ENCODE assay signal across 8 mouse cellular contexts in the genomic region with DNA sequence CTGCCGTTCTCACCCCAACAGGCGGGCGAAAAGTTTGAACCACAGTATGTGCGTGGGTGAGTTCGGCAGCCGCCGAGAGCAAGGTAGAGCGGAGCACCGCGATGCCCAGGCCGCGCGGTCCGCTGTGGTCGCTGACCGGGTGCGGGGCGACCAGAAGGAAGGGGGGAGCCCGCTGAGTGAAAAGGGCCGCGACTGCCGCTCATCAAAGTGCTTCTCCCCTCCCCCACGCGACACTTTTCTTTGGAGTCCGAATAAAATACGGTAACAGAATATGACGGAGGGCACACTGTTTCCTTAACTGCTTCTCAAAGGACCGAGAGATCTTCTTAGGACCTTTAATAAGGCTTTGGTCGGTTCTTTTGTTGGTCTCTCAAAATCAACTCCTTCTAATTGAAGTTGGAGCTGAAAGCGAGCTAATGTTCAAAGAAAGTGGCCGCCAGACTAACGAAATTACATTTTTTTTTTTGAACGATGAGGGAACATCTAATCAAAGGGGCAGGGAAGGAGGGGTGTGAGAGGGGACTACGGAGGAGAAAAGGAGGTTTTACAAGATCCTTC. TPM values are rescaled to one million over a fixed set of nuclear protein-coding genes. Genes with fewer than 3 reads are reported as not detected.
A peak's percentile ranks its signal among the peaks of the same experiment; 100 is the strongest.
DNase-seq lines count a peak whose midpoint lies in the region; ATAC-seq and TF ChIP-seq lines count a peak whose summit lies in the region.

A gene (minus strand): TSS at position 115 of the 558 bp plus-strand sequence.

- no peaks in the 10 kb centered on the region for H3K9me3 ChIP-seq in forebrain, embryonic 10.5 days
- H3K9me3 ChIP-seq in hindbrain, embryonic 16.5 days (ENCODE audit: control insufficient read depth, low read length), result no peaks in the 10 kb centered on the region
- H3K9me3 ChIP-seq in liver, embryonic 16.5 days (replicated peaks; ENCODE audit: control insufficient read depth, low read length), result no peaks in the 10 kb centered on the region

- peak within 1 kb of the TSS; percentile 52 for H3K4me3 ChIP-seq in left cerebral cortex, adult 2 months
- peak within 1 kb of the TSS; percentile 91 for H3K4me3 ChIP-seq in forebrain, embryonic 10.5 days
- H3K4me3 ChIP-seq in hindbrain, embryonic 16.5 days (ENCODE audit: low read length), result peak within 1 kb of the TSS; percentile 42
- peak within 1 kb of the TSS; percentile 53 for H3K4me3 ChIP-seq in liver, embryonic 16.5 days (ENCODE audit: low read depth, low read length)

- H3K4me2 ChIP-seq in hindbrain, embryonic 16.5 days (ENCODE audit: low read length), result peak within 1 kb of the TSS; percentile 62
- H3K4me2 ChIP-seq in liver, embryonic 16.5 days (ENCODE audit: low read depth, low read length), result peak within 1 kb of the TSS; percentile 77

- H3K27ac ChIP-seq in left cerebral cortex, adult 2 months, result peak within 1 kb of the TSS; percentile 62; the same call in 1 of the 2 replicates
- H3K27ac ChIP-seq in forebrain, embryonic 10.5 days, result peak within 1 kb of the TSS; percentile 99
- H3K27ac ChIP-seq in hindbrain, embryonic 16.5 days (ENCODE audit: low read depth, low read length), result no peak within 1 kb of the TSS
- H3K27ac ChIP-seq in liver, embryonic 16.5 days (ENCODE audit: low read length), result no peak within 1 kb of the TSS

- DNase-seq in left cerebral cortex, adult 2 months (ENCODE audit: extremely low spot score in 1 of 2, low spot score in 2 of 2), result peak in 1 of 2 experiments; percentile 30
- DNase-seq in left cerebral cortex, adult 11 months (ENCODE audit: low spot score), result no peak
- DNase-seq in ZHBTc4 (ENCODE audit: low read depth, low spot score), result peak; percentile 37
- peak; percentile 80 for DNase-seq in forebrain, embryonic 10.5 days (ENCODE audit: extremely low spot score, low spot score)
- DNase-seq in splenic B cell, adult 2 months (ENCODE audit: low read depth, low spot score), result peak; percentile 33
- DNase-seq in spleen, postnatal 36 days (ENCODE audit: low spot score in 2 of 2), result no peak

- H3K4me1 ChIP-seq in forebrain, embryonic 10.5 days, result peaks cover 93% of the 10 kb centered on the region
- H3K4me1 ChIP-seq in hindbrain, embryonic 16.5 days (ENCODE audit: control insufficient read depth, insufficient read depth, low read depth, low read length), result peaks cover 7% of the 10 kb centered on the region
- H3K4me1 ChIP-seq in liver, embryonic 16.5 days (ENCODE audit: control insufficient read depth, low read depth, low read length), result peaks cover 2% of the 10 kb centered on the region; the same call in 1 of the 2 replicates

- ATAC-seq in hindbrain, embryonic 16.5 days, result no peak
- no peak for ATAC-seq in liver, embryonic 16.5 days (ENCODE audit: low read depth)

- TF ChIP-seq CTCF in left cerebral cortex, adult 2 months (IDR thresholded peaks at IDR 0.05), result no peak

- H3K27me3 ChIP-seq in forebrain, embryonic 10.5 days (ENCODE audit: poor library complexity, severe bottlenecking), result peaks cover 96% of the 10 kb centered on the region
- peaks cover 78% of the 10 kb centered on the region for H3K27me3 ChIP-seq in hindbrain, embryonic 16.5 days (replicated peaks; ENCODE audit: control insufficient read depth, insufficient read depth, low read length)
- peaks cover 99% of the 10 kb centered on the region for H3K27me3 ChIP-seq in liver, embryonic 16.5 days (ENCODE audit: control insufficient read depth, insufficient read depth, low read depth, low read length)
- peaks cover 8% of the 10 kb centered on the region for H3K27me3 ChIP-seq in splenic B cell, adult 2 months (ENCODE audit: control insufficient read depth, insufficient read depth, low read length, poor library complexity, severe bottlenecking)

- peaks cover 26% of the 10 kb centered on the region for H3K36me3 ChIP-seq in forebrain, embryonic 10.5 days (replicated peaks)
- no peaks in the 10 kb centered on the region for H3K36me3 ChIP-seq in hindbrain, embryonic 16.5 days (ENCODE audit: control insufficient read depth, insufficient read depth, low read length)
- no peaks in the 10 kb centered on the region for H3K36me3 ChIP-seq in liver, embryonic 16.5 days (ENCODE audit: control insufficient read depth, insufficient read depth)
- no peaks in the 10 kb centered on the region for H3K36me3 ChIP-seq in splenic B cell, adult 2 months (ENCODE audit: control insufficient read depth, insufficient read depth, low read length, poor library complexity, severe bottlenecking)

- H3K9ac ChIP-seq in hindbrain, embryonic 16.5 days (ENCODE audit: low read depth, low read length), result peak within 1 kb of the TSS; percentile 42
- H3K9ac ChIP-seq in liver, embryonic 16.5 days (ENCODE audit: low read depth, low read length), result no peak within 1 kb of the TSS

- intact Hi-C loops in left cerebral cortex, adult 2 months (cut with DNase I), result loop anchor here (10.0 kb wide), 1 partner anchor 638 kb away; no protein-coding TSS in a partner anchor

- WGBS in forebrain, embryonic 10.5 days, result under 1% methylated on average over 34 of the region's 34 CpGs
- under 1% methylated on average over 34 of the region's 34 CpGs for WGBS in hindbrain, embryonic 16.5 days
- 1% methylated on average over 34 of the region's 34 CpGs for WGBS in liver, embryonic 16.5 days (ENCODE audit: insufficient replicate concordance)

RNA-seq across cellular contexts. Expression of the gene that starts here (rescaled TPM):
- 1 to 10 TPM; 5.0 to 7.4 TPM for total RNA-seq in left cerebral cortex, adult 2 months (2021)
- 39.2 and 46.1 TPM in 2 replicates for polyA plus RNA-seq in forebrain, embryonic 10.5 days (2016; fragmentation: Nextera tagmentation; extraction: Ambion mirVana)
- 0.51 and 0.92 TPM in 2 replicates for polyA plus RNA-seq in hindbrain, embryonic 16.5 days (2015; fragmentation: Nextera tagmentation; extraction: Ambion mirVana)
- polyA plus RNA-seq in liver, embryonic 16.5 days (2015; fragmentation: Nextera tagmentation; extraction: Ambion mirVana), result not detected in 2 replicates

Comparison
In these comparisons a context has a peak if more than half of its experiments do, and no peak if none do; other contexts are left out.
1. RNA of the gene that starts here (polyA plus RNA-seq): 39.2 to 46.1 TPM in forebrain, embryonic 10.5 days; 0.51 to 0.92 TPM in hindbrain, embryonic 16.5 days and not detected in liver, embryonic 16.5 days; every median in the first group is over 10 times any median in the second.
2. DNase-seq: peak in ZHBTc4 (single experiment), forebrain, embryonic 10.5 days (single experiment) and splenic B cell, adult 2 months (single experiment); none in left cerebral cortex, adult 11 months (single experiment) and spleen, postnatal 36 days (0 of 2).
3. H3K27ac ChIP-seq: peak in left cerebral cortex, adult 2 months (single experiment) and forebrain, embryonic 10.5 days (single experiment); none in hindbrain, embryonic 16.5 days (single experiment) and liver, embryonic 16.5 days (single experiment).
4. Peak in every context shown above with its lines, with median percentiles within 50 percentile points of each other: H3K4me3 ChIP-seq.